Mouse (Mus musculus) central nervous system, embryonic 18 days (tissue): Measurements from ENCODE around the gene Pck1. TPM values are rescaled to one million over a fixed set of nuclear protein-coding genes. Genes with fewer than 3 reads are reported as not detected.

Source experiments
- polyA plus RNA-seq: library from polyadenylated mRNA; depleted of rRNA; stranded (reverse); fragments of >200 nt; gene quantifications from 2 replicates; pipeline ENCODE4 v1.2.3, GENCODE M21; 2012; rRNA removed

Pck1 gene
- polyA plus RNA-seq: 0.03 TPM in 1 of 2 replicates, not detected in the other

DNA sequence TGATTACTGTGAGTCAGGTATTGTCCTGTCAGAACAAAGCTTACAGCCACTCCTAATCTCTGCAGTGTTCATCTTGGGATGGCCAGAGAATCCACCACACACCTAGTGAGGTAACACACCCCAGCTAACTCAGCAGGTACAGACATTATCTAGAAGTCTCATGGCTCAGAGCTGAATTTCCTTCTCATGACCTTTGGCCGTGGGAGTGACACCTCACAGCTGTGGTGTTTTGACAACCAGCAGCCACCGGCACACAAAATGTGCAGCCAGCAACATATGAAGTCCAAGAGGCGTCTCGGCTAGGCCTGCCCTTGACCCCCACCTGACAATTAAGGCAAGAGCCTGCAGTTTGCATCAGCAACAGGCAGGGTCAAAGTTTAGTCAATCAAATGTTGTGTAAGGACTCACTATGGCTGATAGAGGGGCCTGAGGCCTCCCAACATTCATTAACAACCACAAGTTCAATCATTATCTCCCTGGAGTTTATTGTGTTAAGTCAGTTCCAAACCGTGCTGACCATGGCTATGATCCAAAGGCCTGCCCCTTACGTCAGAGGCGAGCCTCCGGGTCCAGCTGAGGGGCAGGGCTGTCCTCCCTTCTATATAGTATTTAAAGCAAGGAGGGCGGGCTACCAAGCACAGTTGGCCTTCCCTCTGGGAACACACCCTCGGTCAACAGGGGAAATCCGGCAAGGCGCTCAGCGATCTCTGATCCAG is at the start of gene Pck1:
Gene Pck1, plus strand, starts transcription at position 613 of the 716 bp plus-strand sequence.

DNA sequence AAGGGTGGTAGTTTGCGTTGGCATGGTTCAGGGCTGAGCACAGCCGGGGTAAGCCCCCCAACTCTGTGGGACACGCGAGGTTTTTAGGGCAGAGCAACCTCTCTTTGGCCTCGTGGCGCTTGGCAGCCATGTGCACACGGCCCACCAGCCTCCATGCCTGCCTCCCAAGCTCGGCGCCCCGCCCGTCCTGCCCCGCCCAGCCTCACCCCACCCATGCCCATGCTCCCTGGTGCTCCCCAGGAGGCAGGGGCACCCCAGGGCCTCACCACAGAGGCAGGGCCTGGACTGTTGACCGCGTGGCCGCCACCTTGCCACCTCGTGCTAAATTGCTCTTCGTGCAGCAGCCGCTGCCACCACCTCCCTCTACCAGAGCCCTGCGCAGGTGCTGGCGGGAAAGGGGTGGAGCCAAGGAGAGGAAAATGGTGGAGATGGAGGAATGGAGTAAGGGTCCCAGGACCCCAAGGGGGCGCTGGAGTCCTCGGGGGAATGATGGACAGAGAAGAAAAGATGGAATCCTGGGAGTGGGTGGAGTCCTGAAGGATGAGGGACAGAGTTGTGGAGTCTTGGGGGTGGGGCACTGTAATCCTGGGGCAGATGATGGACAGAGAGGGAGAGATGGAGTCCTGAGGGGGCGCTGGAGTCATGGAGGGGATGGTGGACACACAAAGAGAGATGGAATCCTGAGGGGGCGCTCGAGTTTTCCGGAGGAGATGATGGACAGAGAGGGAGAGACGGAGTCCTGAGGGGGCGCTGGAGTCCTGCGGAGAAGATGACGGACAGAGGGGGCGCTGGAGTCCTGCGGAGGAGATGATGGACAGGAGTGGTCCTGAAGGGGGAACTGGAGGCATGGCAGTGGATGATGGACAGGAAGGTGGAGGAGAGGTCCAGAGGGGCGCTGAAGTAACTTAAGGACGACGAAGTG is 33.6 kb upstream of the Pck1 start, which contains the start of gene Ctcfl:
Gene Ctcfl, minus strand, starts transcription at position 503 of the 922 bp plus-strand sequence.

Other genes with a start within 250 kb of the Pck1 start
- 12.3 and 14.4 TPM in 2 replicates for gene Bmp7, start 212.7 kb upstream of the Pck1 start, polyA plus RNA-seq
- 1.5 and 1.9 TPM in 2 replicates for gene Spo11, start 175.3 kb upstream of the Pck1 start, polyA plus RNA-seq
- 127 and 138 TPM in 2 replicates for gene Rae1, start 152.9 kb upstream of the Pck1 start, polyA plus RNA-seq
- 15.3 and 20.8 TPM in 2 replicates for gene Rbm38, start 132.6 kb upstream of the Pck1 start, polyA plus RNA-seq
- not detected in 2 replicates for gene Ctcfl, start 33.5 kb upstream of the Pck1 start, polyA plus RNA-seq
- 0.36 and 0.38 TPM in 2 replicates for gene Zbp1, start 65.9 kb downstream of the Pck1 start, polyA plus RNA-seq
- 17.0 and 19.2 TPM in 2 replicates for gene Pmepa1, start 123.5 kb downstream of the Pck1 start, polyA plus RNA-seq